Mouse (Mus musculus) cerebellum, adult 18-20 months (tissue): ENCODE data around the gene Sdha.

Experiments
- DNase-seq, 2 experiments: peaks; one replicate each; pipeline ENCODE4 v3.0.0; 2021

Sdha gene

DNA sequence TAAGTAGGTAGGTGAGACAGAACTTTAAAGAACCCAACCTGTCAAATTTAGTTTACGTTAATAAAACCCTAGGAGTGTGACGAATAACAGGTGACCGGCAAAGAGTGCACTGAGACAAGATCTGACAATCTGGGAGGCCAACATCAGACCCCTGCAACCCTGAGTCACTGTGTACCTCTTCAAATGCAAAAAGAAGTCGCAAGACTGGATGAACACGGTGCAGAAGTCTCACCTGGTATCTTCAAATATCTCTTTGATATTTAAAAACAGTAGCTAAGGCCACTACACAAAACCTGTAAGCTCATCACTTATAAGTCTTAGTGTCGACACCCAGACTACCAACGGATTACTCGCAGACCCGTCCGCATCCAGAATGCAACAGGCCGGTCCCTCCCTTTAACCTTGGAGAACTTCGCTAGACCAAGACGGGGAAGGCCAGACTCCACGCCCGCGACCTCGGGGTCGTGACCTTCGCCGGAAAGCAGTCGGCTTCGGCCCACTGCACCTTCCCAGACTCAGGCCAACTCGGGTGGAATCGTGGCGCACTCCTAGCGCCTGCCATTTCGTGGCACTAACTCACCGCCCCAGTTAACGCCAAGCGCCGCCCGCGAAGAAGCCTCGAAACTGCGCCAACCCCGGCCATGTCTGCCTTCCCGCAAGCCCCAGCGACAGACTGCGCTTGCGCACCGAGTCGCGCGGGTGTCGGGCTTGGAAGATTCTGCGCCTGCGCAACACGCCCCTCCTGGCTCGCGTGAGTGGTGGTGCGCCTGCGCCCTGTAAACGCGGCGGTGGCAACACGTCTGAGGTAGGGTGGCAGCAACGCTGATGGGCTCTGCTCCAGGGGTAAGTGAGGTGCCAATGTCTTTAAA is at the start of gene Sdha, which contains the start of gene Ccdc127:
TSS of gene Sdha (minus strand) at position 715 of the 869 bp plus-strand sequence.
TSS of gene Ccdc127 (plus strand) at position 744 of the 869 bp plus-strand sequence.
- DNase-seq, result peak; percentile 94 to 98

DNA sequence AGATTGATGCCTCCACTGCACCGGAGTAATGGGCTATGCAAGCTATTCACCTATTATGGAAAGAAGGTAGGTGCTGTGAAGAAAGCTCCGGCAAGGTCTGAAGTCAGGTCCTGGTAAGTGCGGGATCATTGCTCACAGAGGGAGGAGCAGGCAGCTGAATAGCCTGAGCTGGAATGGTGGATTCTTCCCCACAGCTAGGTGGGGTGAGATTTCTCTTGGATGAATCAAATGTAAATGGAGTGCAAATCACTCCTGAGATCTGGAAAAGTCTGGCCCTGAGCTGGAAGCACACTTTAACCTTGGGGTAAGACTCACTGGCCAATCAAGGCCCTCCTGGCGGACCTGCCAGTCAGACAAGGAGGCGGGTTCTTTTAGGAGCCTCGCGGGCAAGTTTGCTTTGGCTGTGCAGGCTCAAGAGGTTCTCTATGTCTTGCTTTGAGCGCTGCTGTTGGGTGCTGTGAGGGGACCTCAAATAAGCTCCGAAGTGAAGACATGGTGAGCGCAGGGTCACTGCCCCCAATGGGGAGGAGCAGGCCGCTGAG is 49.3 kb upstream of the Sdha start, which contains the start of gene Ftl1-ps1:
TSS of gene Ftl1-ps1 (plus strand) at position 397 of the 542 bp plus-strand sequence.
- DNase-seq, result no peak

DNA sequence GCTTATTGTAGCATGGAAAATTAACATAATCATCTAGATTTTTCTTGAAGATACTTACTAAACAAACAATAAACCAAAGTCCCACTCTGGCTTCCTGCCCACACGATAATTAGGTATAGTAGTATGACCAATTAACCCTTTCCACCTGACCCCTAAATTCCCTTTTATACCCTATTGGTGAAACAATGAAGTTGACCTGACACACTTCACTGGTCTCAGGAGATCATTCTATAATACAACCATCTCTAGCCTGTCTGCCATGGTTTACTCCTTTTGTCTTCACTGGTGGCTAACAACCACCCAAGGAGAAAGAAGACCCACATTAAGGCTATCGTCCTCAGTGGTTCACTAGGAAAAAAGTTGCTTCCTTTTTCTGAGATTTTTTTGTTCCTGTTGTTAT is 41.1 kb upstream of the Sdha start:
- no peak for DNase-seq

DNA sequence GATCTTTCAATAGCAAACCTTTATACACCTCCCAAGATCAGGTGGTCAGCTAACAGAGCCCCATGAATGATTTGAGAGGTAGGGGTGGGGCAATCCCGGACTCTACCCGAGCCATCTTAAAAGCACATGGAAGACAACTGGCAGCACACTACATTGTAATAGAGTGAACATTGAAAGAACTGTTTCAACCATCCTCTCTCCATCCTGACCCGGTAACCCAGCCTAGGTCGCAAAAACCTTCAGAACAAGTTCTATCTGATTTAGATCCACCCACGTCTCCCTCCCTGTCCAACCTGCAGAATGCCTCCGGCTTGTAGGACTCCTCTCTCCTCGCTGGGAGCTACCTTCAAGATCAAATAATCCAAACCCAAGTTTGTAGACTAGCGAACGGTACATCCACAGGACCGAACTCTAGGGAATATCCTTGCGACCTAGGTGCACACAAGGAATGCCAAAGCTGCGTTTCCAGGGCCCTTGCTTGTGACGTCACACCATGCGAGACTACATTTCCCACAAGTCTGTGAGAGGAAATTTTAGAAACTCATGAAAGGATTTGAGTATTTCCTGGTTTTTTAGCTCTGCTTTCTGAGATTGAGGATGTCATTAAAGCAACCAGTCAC is 40.4 kb upstream of the Sdha start, which contains the start of gene Zfp72:
TSS of gene Zfp72 (minus strand) at position 466 of the 620 bp plus-strand sequence.
- peak; percentile 76 to 80 for DNase-seq

DNA sequence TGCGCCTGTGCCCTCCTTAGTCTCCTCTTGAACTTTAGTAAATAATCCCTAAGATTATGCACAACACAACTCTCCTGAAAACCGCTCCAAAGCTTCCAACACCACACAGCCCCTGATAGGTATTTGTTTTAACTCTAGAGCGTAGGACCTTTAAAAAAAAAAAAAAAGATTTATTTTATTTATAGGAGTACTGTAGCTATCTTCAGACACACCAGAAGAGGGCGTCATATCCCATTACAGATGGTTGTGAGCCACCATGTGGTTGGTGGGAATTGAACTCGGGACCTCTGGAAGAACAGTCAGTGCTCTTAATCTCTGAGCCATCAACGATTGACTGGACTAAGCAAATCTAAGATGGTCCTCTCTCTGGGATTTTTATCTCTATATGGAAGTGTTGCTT is 39.6 kb upstream of the Sdha start:
- no peak for DNase-seq

DNA sequence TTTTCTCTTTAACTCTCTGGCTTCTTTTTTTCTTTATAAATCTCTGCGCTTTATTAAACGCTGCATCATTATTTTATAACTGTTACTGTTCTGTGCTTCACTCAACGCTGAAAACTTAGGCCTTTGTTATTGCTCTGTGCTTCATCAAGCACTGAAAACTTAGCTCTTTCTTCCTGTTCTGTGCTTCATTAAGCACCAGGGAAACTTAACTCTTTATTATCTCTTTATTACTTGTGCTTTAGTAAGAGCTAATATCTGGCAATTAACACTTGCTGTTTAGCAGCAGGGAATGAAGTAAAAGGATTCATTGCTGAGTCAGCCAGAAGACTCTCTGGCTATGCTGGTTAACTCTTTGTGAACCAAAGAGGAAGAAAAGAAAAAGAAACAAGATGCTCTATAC is 32.2 kb upstream of the Sdha start:
- no peak for DNase-seq

DNA sequence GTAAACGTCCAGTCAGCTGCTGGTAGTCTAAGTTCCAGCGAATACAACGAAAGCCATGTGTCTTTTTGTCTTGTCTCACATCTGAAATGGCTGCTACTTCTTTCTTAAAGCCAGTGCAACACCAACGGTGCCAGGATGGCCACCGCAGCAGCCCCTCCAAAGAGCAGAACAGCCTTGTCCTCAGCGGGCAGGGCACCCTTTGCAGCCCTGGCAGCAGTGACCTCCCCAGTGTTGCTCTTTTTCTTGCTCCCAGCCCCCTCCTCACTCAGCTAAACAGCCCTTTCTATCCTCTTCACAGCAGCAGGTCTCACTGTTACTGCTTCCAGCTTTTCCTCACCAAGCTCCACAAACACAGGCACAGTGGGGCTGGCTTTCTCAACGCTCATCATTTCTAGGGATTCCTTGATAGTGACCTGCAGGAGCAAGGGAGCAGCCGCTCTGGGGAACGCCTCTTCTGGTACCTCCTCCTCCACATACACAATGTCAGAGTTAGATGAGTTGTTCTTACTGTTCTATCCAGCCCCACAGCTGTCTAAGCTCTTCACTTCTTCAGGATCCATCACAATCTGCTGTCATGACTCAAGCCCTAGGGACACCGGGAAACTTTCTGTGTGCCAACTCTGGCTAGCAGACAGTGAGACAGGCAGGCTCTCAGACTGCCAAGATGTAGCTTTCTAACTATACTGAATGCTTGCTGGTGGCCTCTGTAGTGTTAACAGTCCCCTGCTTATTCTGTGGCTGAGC is 31.6 kb upstream of the Sdha start:
- DNase-seq, result no peak

DNA sequence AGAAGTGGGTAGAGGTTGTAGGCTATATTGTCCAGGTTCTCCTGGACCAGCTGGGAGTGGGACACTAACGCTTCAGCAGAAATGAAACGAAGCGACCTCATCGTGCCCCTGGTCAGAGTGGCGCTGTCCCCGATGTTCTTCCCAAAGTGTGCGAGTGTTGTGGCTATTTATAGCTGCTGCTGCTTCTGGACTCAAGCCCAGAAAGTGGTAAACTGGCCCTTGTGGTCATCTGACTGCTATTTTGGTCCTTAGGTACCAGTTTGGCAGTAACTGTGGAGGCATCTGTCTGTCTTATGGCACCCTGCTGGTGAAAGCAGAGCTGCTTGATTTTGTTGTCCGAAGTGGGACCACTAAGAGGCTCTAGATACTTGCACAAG is 13.8 kb upstream of the Sdha start, which contains the start of gene Lrrc14b:
TSS of gene Lrrc14b (minus strand) at position 147 of the 377 bp plus-strand sequence.
- peak; percentile 24 to 43 for DNase-seq

DNA sequence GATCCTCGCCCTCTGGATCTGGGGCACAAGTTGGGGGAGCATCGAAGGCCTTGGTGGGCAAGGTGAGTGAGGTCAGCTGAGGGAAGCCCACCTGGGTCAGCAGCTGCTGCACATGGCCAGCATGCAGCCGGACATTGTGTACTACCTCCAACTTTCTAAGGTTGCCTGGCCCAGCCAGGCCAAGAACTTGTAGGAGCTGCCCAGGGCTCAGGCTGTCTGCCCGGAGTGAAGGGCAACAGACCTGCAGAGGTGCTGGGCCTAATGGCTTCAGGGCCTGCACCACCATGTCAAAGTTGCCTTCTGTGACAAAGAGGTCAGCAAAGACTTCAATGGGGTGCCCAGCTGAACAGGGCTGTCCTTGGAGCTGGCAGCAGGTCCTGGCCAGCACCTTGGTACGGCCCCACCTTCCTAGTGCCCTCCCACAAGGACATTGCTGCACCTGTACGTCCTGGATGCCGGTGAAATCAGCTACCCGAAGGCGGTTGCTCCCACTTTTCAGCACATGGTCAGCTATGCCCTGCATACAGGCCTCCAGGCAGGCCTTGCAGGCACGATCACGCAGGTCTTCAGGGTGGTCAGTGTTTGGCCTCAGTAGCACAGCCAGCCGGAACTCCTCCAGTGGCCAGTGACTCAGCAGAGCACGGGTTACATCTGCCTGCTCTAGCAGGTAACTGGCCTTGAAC is 13.2 kb upstream of the Sdha start:
- DNase-seq, result peak in 1 of 2 experiments; percentile 22

DNA sequence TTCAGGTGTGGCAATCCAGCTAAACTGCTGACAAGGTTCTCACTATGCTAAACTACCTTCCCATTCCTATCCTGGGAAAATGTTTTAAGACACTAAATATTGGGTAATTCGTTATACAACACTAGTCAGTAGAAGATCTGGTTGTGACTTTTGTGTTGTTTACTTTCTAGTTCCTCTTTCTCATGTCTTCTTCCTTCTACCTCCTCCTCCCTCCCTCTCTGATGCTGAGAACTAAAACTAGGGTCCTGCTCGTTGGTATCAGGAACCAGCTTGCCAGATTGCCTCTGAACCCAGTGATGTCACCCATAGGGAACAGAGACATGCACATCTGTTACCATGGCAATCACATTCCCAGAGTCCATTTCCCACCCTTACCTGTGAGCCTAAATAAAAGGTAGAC is 12.1 kb upstream of the Sdha start:
- DNase-seq, result no peak

DNA sequence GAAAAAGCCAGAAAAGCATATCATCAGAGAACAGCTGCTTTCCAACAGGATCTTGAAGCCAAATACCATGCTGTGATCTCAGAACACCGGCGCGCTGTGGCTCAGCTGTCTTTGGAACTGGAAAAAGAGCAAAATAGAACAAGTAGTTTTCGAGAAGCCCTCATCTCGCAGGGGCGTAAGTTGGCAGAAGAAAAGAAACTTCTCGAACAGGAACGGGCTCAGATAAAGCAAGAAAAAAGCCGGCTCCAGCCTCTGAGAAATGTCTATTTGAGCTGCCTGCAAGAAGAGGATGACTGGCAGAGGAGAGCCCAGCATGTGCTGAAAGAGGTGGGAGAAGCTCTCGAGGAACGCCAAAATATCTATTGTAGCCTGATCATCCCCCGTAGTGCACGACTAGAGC is 6.4 kb upstream of the Sdha start:
- DNase-seq, result no peak

DNA sequence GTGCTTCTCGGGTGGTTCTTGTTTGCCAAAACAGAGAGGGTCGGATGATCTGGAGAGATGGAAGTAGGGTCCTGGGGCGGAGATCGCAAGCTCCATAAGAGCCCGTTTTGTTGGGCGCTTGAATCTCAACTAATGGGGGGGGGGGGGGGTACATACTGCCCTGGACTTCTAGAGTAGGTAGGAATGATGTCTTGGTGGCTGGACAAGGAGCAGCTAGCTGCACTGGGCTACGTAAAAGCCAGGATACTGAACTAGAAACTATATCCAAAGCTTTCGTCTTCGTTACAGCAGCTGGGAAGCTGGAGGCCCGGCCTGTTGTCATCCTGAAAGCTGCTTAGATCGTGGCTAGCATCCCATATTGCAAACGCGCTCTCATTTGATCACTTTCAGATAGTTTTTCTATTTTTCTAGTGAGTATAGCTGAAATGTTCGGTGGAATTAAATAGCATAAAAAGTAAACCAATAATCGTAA is 391 bp upstream of the Sdha start:
- peak in 1 of 2 experiments; percentile 12 for DNase-seq

DNA sequence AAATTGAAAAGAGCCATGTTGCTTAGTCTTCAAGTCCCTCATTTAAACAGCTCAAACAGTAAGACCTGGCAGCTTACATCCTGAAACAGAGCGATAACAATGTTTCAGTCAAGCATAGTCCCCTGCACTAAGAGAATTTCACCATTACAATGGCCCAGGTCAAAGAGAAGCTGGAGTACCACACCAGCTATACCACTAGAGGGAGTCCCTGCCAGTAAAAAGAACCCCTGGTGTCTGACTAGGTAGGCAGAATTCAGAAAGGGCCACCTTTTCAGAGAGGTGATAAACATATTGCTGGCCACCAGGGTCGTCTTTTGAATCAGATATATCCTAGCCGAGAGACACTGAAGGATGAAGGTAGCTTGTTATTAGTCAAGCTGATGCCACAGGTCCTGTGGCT is 9.0 kb downstream of the Sdha start:
- peak; percentile 27 to 30 for DNase-seq

DNA sequence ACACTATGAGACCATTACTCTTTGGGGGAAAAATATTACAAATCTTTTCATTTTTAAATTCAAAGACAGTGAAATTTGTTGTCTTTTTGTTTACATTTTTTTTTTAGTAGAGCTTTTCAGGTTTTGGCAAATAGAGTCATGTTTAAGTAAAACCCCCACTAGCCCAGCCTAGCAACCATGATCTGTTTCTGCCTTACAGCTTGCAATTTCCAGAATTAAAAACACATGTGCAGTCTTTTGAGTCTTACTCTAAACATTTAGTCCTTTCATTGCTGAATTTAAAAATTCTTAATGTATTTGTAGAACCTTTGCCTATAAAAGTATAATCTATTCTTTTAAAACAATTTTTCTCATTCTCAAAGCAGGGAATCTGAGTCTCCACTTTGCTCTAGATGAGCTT is 20.8 kb downstream of the Sdha start:
- DNase-seq, result no peak

DNA sequence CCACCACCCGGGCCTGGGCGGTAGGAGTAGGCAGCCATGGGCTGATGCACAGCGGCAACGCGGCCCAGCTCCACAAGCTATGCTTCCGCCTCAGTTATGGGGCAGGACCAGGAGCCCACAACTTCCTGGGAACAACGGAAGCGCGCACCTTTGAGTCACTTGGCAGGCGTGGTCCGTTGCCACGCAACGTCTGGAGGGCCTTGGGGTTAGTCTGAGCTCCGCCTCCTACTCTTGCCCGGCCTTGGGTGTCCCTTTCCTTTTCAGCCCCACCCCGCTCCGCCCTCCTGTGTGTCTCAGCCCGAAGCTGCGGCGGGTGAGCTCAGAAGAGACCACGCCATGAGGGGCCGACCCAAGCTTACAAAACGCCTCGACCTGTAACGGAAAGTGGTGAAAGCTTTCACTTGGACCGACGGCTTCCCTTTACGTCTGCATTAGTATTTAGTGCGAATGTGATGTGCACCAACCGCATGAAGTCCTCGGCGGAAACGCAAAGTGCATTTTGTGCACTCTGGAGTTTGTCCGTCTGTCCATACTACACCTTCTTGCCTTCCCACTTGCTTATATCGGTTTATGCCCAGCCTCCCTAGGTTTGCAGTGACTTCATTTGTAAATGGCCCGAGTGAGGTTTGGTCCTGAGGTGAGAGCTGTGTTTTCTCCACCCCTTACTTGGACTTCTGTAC is 32.8 kb downstream of the Sdha start, which contains the start of gene Pdcd6:
TSS of gene Pdcd6 (minus strand) at position 411 of the 680 bp plus-strand sequence.
- DNase-seq, result peak; percentile 88 to 94

DNA sequence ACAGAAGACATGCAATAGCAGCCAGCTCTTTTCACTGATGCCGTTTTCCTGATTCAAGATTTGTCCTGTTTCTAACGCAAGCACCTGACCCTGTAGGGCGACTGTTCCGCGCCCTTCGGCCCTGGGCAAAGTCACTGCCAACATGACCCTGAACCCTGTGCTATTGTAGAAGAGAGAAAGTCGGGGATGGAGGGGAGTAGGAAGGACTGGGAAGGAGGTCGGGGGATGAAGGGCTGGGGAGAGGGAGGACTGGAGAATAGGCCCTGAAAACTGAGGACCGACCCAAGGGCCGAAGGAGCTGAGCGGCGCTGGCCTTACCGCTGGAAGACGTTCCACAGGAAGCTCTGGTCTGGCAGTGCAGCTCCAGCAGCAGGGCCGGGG is 33.3 kb downstream of the Sdha start:
- DNase-seq, result no peak

DNA sequence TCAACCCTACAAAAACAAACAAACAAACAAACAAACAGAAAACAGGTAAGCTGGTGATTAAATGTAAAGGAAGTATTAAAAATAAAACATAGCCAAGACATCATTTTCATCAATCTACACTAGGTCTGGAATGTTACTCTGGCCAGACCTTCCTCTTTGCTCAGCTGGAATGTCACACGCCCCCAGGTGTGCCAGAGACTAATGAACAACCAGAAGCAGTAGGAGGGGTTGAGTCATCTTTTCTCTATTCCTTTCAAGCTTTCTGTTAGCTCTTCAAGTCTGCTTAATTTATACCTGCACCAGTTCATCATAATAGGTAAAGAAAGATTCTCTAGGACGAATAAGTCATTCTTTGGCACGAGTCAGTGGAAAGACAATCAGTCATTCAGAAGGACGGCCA is 33.7 kb downstream of the Sdha start:
- DNase-seq, result no peak

DNA sequence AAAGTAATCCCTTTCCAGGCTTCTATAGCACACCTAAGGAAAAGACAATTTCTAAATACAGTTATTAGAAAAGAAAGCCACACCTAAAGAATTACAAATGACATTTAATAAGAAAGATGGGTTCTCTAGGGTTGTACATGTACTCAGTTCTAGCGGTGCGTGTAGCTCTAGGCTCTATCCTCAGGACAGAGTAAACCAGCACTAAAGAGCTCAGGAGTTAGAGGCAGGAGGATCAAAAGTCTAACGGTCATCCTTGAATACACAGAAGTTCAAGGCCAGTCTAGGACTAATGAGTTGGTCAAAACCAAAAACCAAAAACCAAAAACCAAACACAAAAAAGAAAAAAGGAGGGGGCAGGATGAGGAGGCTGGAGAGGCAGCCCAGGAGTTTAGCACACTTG is 35.5 kb downstream of the Sdha start:
- no peak for DNase-seq

DNA sequence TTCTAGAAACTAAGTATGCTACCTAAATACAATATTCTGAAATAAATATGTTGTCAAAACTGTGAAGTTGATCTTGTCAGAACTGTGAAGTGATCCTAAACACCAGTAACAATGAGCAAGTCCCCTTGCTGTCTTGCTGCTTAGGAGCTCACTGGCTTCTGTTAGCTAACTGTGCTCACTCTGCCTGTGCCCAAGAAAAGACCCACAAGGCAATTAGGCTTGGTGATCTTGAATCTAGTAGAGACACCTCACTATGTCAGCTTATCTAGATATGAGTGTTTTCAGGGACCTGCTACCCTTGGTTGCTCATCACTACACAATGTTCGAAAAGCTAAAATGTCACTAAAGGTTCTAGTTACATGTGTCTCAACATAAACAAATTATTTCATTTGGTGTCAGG is 44.3 kb downstream of the Sdha start:
- no peak for DNase-seq

DNA sequence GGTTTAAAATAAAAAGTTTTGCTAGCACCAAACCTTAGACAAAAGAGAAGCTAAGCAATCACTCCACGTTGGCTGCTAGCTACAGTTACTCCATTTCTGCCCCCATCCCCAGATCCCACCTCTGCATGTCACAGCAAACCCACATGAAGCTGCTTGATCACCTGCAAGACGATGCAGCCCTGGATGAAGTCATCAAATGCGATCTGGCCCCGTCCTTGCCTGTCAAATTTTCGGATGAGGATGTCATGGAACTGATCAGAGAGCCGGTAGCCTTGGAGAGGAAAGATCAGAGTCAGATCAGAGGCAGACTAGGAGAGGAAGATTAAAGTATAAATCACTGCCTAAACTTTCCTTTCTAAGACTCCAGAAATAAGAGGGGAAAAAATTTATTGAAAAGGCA is 44.7 kb downstream of the Sdha start:
- DNase-seq, result no peak
